Mouse (Mus musculus) megakaryocyte, embryonic 14.5 days (primary cell): ENCODE measurements at regions not wholly inside any gene's neighbourhood (a gene's known extent, or its start where the extent isn't known, plus 50 kb on each side); places are given as distances from the start of the nearest gene placed in this dataset.

Source experiments
- H3K27me3 ChIP-seq: replicated peaks from 2 replicates; pipeline ENCODE3; 2012; ENCODE audit warnings: inconsistent platforms
- H3K36me3 ChIP-seq: replicated peaks from 2 replicates; pipeline ENCODE3; 2012; ENCODE audit warnings: low read length, inconsistent platforms, mixed read lengths
- H3K4me1 ChIP-seq: 2 replicates; pipeline ENCODE4 v1.6.1; 2012; ENCODE audit warnings: inconsistent platforms
- H3K4me3 ChIP-seq: replicated peaks from 2 replicates; pipeline ENCODE3; 2012; ENCODE audit warnings: moderate library complexity, mild to moderate bottlenecking, inconsistent platforms
- H3K9me3 ChIP-seq: 2 replicates; pipeline ENCODE4 v1.6.1; 2012; ENCODE audit warnings: inconsistent platforms
- FLI1 ChIP-seq: IDR thresholded peaks from 2 replicates; pipeline ENCODE4 v1.6.1; 2012; ENCODE audit warnings: low read length, inconsistent platforms, mixed read lengths
- GATA1 ChIP-seq: IDR thresholded peaks from 3 replicates; pipeline ENCODE4 v1.6.1; 2012; ENCODE audit warnings: mixed read lengths, low read length, inconsistent platforms, borderline replicate concordance

- TF ChIP-seq FLI1 = no peak
- TF ChIP-seq GATA1 = no peak
- Histone ChIP-seq H3K4me3 (no peak overlapping the region), H3K36me3 (no peaks in the 10 kb centered on the region), H3K27me3 (peaks cover 17% of the 10 kb centered on the region), H3K9me3 (no peaks in the 10 kb centered on the region), H3K4me1 (no peaks in the 10 kb centered on the region)
Observed at GRCm38 (mm10) chr10:60892730-60893129, 61.3 kb upstream of the Unc5b start.

GRCm38 (mm10) chr10:60891476-60892170 is 60.2 kb upstream of the Unc5b start:
- no peaks in the 10 kb centered on the region for H3K4me1 ChIP-seq
- H3K4me3 ChIP-seq = no peak overlapping the region
- TF ChIP-seq FLI1 = no peak
- no peak for TF ChIP-seq GATA1
- peaks cover 20% of the 10 kb centered on the region for H3K27me3 ChIP-seq
- H3K36me3 ChIP-seq = no peaks in the 10 kb centered on the region
- H3K9me3 ChIP-seq = no peaks in the 10 kb centered on the region

- H3K4me1 ChIP-seq = no peaks in the 10 kb centered on the region
- TF ChIP-seq GATA1 (no peak), FLI1 (no peak)
- peaks cover 8% of the 10 kb centered on the region for H3K9me3 ChIP-seq
- no peaks in the 10 kb centered on the region for H3K36me3 ChIP-seq
- H3K4me3 ChIP-seq = no peak overlapping the region
- H3K27me3 ChIP-seq = peaks cover 28% of the 10 kb centered on the region
Observed at GRCm38 (mm10) chr10:60889792-60890191, 58.4 kb upstream of the Unc5b start.

GRCm38 (mm10) chr10:60888541-60888940 is 57.2 kb upstream of the Unc5b start:
- peaks cover 29% of the 10 kb centered on the region for H3K27me3 ChIP-seq
- H3K36me3 ChIP-seq = no peaks in the 10 kb centered on the region
- no peaks in the 10 kb centered on the region for H3K4me1 ChIP-seq
- TF ChIP-seq GATA1 (no peak), FLI1 (no peak)
- H3K4me3 ChIP-seq = no peak overlapping the region
- peaks cover 16% of the 10 kb centered on the region for H3K9me3 ChIP-seq

- H3K4me1 ChIP-seq = no peaks in the 10 kb centered on the region
- H3K36me3 ChIP-seq = no peaks in the 10 kb centered on the region
- TF ChIP-seq GATA1 (no peak), FLI1 (no peak)
- H3K4me3 ChIP-seq = no peak overlapping the region
- H3K9me3 ChIP-seq = peaks cover 16% of the 10 kb centered on the region
- peaks cover 24% of the 10 kb centered on the region for H3K27me3 ChIP-seq
Observed at GRCm38 (mm10) chr10:60885348-60886275, 54.2 kb upstream of the Unc5b start.

GRCm38 (mm10) chr10:60884806-60885205 is 53.4 kb upstream of the Unc5b start:
- Histone ChIP-seq H3K4me3 (no peak overlapping the region), H3K27me3 (peaks cover 27% of the 10 kb centered on the region), H3K9me3 (peaks cover 16% of the 10 kb centered on the region), H3K36me3 (no peaks in the 10 kb centered on the region), H3K4me1 (no peaks in the 10 kb centered on the region)
- no peak for TF ChIP-seq GATA1
- TF ChIP-seq FLI1 = no peak
